Mouse (Mus musculus): Measurements from ENCODE around the gene Olfr1082.
"Not testable (repeated sequence)": the region's sequence is repeated elsewhere in the genome, so short reads cannot be mapped to it uniquely, and the experiment has no call there.

The Olfr1082 gene

GRCm38 (mm10) chr2:86598866-86599265, at the start of gene Olfr1082:
Gene Olfr1082, minus strand, starts transcription at chr2:86598966.
- not testable (repeated sequence) for DNase-seq (ENCODE audit: low read depth, low spot score)

- not testable (repeated sequence) for DNase-seq (ENCODE audit: low read depth, low spot score)
Observed at GRCm38 (mm10) chr2:86639625-86640024, 40.9 kb upstream of the Olfr1082 start, which contains the start of gene Olfr1084. Gene Olfr1084, minus strand, starts transcription at chr2:86639725.

GRCm38 (mm10) chr2:86558135-86558534, 40.6 kb downstream of the Olfr1082 start, which contains the start of gene Olfr1080:
Gene Olfr1080, minus strand, starts transcription at chr2:86558235.
- DNase-seq (ENCODE audit: low read depth, low spot score), result not testable (repeated sequence)

Data from ES-CJ7 (cell line).